Comparison of ENCODE assay signal across 8 mouse cellular contexts in the genomic region with DNA sequence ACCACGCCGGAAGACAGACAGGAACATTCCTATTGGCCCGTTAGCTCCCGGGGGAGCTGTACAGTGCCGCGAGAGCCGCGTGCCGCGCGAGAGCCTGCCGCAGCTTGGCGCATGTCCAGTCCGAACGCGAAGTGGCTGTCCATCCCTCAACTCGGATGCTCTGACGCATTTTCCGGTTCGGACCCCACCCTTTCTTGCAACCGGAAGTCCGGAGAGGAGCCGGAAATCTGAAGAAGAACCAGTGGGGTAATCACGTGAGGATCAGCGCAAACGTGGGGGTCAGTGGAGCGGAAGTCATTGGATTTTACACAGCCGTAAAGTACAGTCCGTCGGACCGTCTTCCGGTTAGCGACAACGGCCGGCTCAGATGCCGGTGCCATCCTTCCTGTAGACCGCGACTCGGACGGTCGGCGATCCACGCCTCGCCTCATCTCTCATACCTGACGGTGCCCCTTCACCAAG. TPM values are rescaled to one million over a fixed set of nuclear protein-coding genes. Genes with fewer than 3 reads are reported as not detected.
DNase-seq lines count a peak whose midpoint lies in the region; ATAC-seq and TF ChIP-seq lines count a peak whose summit lies in the region.

Mcts2 (plus strand) TSS at position 230 of the 462 bp plus-strand sequence.

- ATAC-seq in hindbrain, embryonic 15.5 days (ENCODE audit: low FRiP score, low read depth) = peak; percentile 95
- no peak for ATAC-seq in activated CD4-positive, CD25-positive, alpha-beta regulatory T cell, adult 4 months

- peak within 1 kb of the TSS; percentile 47 for H3K4me3 ChIP-seq in hindbrain, embryonic 15.5 days
- H3K4me3 ChIP-seq in left cerebral cortex, adult 2 months = peak within 1 kb of the TSS; percentile 45

- H3K9me3 ChIP-seq in hindbrain, embryonic 15.5 days = no peaks in the 10 kb centered on the region

- TF ChIP-seq CTCF in left cerebral cortex, adult 2 months (IDR thresholded peaks at IDR 0.05) = no peak

- H3K4me2 ChIP-seq in hindbrain, embryonic 15.5 days = peak within 1 kb of the TSS; percentile 73

- H3K27me3 ChIP-seq in hindbrain, embryonic 15.5 days = no peaks in the 10 kb centered on the region

- peak; percentile 95 for DNase-seq in adrenal gland, adult 2 months
- DNase-seq in cerebellum, postnatal 36 days = peak; percentile 92 to 96
- peak; percentile 94 for DNase-seq in gastrocnemius, adult 18-20 months (ENCODE audit: low spot score)
- peak; percentile 90 to 91 for DNase-seq in left cerebral cortex, adult 2 months (ENCODE audit: extremely low spot score in 1 of 2, low spot score in 2 of 2)
- peak; percentile 94 to 97 for DNase-seq in lung, postnatal 4 days
- DNase-seq in right cerebral cortex, postnatal 36 days (ENCODE audit: low spot score in 2 of 2) = peak; percentile 91 to 93

- H3K4me1 ChIP-seq in hindbrain, embryonic 15.5 days (replicated peaks) = peaks cover 19% of the 10 kb centered on the region

- H3K9ac ChIP-seq in hindbrain, embryonic 15.5 days = peak within 1 kb of the TSS; percentile 42

- 54% methylated on average over 45 of the region's 45 CpGs for WGBS in hindbrain, embryonic 15.5 days

- peaks cover 71% of the 10 kb centered on the region for H3K36me3 ChIP-seq in hindbrain, embryonic 15.5 days

- intact Hi-C loops in left cerebral cortex, adult 2 months (cut with DNase I) = no loop called here

- H3K27ac ChIP-seq in hindbrain, embryonic 15.5 days (replicated peaks) = peak within 1 kb of the TSS; percentile 69
- H3K27ac ChIP-seq in left cerebral cortex, adult 2 months = peak within 1 kb of the TSS; percentile 79

RNA-seq across cellular contexts. Expression of gene Mcts2, which starts in this region (rescaled TPM):
- total RNA-seq in adrenal gland, adult 2 months (2021) = 10 to 100 TPM; 26.7 to 32.9 TPM
- polyA plus RNA-seq in adrenal gland, adult 2 months (2012; rRNA removed) = 1.9 and 2.3 TPM in 2 replicates
- 10 to 100 TPM; 11.3 to 12.7 TPM for total RNA-seq in gastrocnemius, adult 18-20 months (2021)
- polyA plus RNA-seq in hindbrain, embryonic 15.5 days (2015; fragmentation: Nextera tagmentation; extraction: Ambion mirVana) = 32.6 and 37.3 TPM in 2 replicates
- 10 to 100 TPM; 17.6 to 19.8 TPM for total RNA-seq in left cerebral cortex, adult 2 months (2021)
- polyA plus RNA-seq in activated CD4-positive, CD25-positive, alpha-beta regulatory T cell, adult 4 months (2017; shearing (Covaris generic)) = 1 to 10 TPM; 2.1 to 2.5 TPM
